Mouse (Mus musculus) cerebellum, adult 8-10 months (tissue): ENCODE results near the gene Hist1h1d.
A peak's percentile ranks its signal among the peaks of the same experiment; 100 is the strongest.
"Not testable (repeated sequence)": the region's sequence is repeated elsewhere in the genome, so short reads cannot be mapped to it uniquely, and the experiment has no call there.

Experiments used
- DNase-seq: peaks from one replicate; pipeline ENCODE4 v3.0.0; 2022

Gene Hist1h1d

GRCm38 (mm10) chr13:23530181-23530900, 22.7 kb upstream of the Hist1h1d start:
- peak; percentile 72 for DNase-seq

- peak; percentile 97 for DNase-seq
These were observed 21.9 kb upstream of the Hist1h1d start, which contains the start of gene Hist1h4h for GRCm38 (mm10) chr13:23530901-23531875. TSS of gene Hist1h4h (plus strand) at chr13:23531050.

DNA sequence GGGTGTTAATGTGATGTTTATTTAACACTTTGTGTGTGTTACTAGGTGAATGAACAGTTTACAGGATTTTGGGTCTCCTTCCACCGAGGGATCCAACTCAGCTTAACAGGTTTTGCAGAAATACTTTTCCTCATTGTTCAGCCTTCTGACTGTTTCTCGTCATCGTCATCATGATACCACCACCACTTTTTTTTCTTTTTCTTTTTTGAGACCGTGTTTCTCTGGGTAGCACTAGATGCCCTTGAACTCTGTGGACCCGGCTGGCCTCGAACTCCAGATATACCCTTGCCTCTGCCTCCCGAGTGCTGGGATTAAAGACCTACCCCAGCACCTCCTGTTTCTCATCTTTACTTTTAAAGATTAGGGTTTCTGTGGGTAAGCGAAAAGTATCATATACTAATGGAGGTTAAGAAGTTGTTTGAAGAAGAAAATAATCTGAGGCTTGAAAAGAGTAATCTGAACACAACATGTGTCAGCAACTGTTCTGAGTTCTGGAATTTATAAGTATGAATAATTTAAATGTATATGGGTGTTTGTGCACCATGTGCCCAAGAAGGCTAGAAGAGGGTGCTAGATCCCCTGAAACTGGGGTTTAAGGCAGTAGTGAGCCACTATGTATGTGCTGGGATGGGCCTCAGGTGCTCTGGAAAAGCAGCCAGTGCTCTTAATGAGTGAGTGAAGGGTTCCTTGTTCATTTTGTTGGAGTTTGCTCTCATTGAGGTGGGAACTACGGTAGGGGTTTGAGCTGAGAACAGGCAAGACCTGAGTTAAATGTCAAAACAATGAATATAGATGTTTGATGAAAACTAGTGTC, 20.6 kb upstream of the Hist1h1d start:
- no peak for DNase-seq

- DNase-seq = peak; percentile 61
These were observed 19.3 kb upstream of the Hist1h1d start, which contains the start of gene Hist1h2af for GRCm38 (mm10) chr13:23533560-23534367. TSS of gene Hist1h2af (plus strand) at chr13:23533906.

- no peak for DNase-seq
These were observed 18.5 kb upstream of the Hist1h1d start for GRCm38 (mm10) chr13:23534368-23535131.

DNA sequence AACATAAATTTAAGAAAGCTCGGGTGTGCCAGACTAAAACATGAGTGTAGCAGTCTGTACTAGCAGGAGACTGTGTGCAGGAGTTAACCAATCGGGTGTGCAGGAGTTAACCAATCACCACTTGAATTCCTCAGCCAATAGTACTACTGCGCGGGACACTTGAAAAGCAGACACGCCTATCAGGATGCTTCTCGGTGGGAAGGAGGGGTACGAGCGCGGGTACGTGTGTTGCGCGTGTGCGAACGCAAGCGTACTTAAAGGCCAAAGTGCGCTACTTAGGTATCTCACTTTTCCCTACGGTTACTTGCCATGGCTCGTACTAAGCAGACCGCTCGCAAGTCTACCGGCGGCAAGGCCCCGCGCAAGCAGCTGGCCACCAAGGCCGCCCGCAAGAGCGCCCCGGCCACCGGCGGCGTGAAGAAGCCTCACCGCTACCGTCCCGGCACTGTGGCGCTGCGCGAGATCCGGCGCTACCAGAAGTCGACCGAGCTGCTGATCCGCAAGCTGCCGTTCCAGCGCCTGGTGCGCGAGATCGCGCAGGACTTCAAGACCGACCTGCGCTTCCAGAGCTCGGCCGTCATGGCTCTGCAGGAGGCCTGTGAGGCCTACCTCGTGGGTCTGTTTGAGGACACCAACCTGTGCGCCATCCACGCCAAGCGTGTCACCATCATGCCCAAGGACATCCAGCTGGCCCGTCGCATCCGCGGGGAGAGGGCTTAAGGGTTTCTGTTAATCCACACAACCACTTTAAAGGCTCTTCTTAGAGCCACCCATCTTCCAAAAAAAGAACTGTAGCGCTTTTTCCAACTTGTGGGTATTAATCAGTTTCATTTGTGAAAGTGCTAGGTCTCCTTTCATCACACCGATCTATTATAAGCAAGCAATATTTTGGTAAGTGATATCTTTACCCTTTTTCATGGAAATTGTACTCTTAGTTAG, 17.7 kb upstream of the Hist1h1d start, which contains the start of gene Hist1h3g:
Gene Hist1h3g (plus strand): TSS at position 286 of the 939 bp plus-strand sequence.
- peak; percentile 78 for DNase-seq

GRCm38 (mm10) chr13:23536076-23536822, 16.8 kb upstream of the Hist1h1d start:
- DNase-seq = no peak

GRCm38 (mm10) chr13:23537006-23537710, 15.9 kb upstream of the Hist1h1d start:
- DNase-seq = no peak

DNA sequence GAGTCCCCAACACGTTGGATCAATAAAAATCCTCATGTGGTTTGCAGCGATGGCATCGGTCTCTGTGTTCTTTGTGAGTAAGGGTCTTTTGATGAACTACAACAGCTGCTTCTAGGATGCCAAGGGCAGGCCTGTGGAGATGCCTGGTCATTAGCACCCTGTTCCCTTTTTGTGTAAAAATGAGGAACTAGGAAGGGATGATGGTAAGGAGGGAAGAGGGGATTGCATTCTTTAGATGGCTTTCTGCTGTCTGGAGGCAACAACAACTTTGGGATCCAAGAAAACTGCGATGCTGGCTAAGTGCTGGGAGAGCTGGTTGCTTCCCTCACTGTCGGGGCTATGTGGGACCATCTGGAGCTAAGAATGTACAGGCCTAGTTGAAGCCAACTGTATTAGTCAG, 14.8 kb upstream of the Hist1h1d start:
- DNase-seq = no peak

- DNase-seq = not testable (repeated sequence)
These were observed 13.2 kb upstream of the Hist1h1d start for GRCm38 (mm10) chr13:23539821-23540220.

- no peak for DNase-seq
These were observed 11.6 kb upstream of the Hist1h1d start for GRCm38 (mm10) chr13:23541497-23541896.

DNA sequence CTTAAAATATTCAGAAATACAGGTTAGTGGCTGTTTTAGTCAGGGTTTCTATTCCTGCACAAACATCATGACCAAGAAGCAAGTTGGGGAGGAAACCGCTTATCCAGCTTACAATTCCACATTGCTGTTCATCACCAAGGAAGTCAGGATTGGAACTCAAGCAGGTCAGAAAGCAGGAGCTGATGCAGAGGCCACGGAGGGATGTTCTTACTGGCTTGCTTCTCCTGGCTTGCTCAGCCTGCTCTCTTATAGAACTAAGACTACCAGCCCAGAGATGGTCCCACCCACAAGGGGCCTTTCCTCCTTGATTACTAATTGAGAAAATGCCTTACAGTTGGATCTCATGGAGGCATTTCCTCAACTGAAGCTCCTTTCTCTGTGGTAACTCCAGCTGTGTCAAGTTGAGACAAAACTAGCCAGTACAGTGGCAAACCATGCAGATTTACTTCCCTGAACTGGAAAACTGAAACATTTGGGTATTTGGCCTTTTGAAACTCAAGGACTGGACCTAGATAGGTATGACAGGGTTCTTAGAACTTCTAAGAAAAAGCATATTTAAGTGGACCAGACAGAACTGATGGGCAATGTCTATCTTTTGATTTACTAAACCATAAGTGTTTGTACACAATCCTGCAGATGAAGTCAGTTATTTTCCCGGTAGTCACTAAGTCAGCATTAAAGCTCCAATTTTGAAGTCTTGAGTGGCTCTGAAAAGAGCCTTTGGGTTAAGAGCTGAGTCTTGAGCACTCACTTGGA, 10.7 kb upstream of the Hist1h1d start:
- not testable (repeated sequence) for DNase-seq

DNA sequence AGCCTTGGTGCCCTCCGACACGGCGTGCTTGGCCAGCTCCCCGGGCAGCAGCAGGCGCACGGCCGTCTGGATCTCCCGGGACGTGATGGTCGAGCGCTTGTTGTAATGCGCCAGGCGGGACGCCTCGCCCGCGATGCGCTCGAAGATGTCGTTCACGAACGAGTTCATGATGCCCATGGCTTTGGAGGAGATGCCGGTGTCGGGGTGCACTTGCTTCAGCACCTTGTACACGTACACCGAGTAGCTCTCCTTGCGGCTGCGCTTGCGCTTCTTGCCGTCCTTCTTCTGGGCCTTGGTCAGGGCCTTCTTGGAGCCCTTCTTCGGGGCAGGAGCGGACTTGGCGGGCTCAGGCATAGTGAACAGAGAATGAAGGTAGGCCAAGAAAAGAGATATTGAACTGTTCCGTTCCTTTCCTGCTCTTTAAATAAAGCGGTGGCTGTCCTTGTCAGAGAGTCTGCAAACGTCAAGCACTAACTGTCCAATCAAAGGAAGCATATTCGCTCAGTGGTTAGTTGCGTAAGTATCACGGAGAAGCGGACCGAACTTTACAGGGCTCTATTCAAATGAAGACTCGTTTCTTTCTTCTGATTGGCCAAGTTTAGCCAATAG, 10.0 kb upstream of the Hist1h1d start, which contains the start of gene Hist1h2bh:
Gene Hist1h2bh (minus strand): TSS at position 394 of the 609 bp plus-strand sequence.
- peak; percentile 43 for DNase-seq

GRCm38 (mm10) chr13:23543965-23544786, 8.9 kb upstream of the Hist1h1d start, which contains the start of gene Hist1h3f:
TSS of gene Hist1h3f (plus strand) at chr13:23544052.
- peak; percentile 81 for DNase-seq

- DNase-seq = not testable (repeated sequence)
These were observed 8.3 kb upstream of the Hist1h1d start for GRCm38 (mm10) chr13:23544787-23545120.

DNA sequence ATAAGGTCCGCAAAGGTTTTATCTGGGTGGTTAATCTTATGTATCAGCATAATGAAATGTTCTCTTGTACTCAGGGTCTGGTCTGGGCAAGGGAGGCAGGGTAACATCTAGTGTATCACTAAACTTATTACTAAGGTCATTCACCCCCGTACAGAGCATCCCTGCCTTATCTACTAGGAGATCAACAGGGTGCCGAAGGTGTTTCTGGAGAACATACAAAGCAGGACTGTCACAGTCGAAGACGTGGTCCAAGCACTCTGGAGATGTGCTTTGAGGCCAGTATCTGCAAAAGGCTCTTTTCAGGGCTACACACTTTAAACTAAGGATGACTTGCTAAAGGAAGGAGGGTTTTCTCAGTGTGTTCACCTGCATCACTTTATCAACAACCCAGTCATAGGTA, 6.4 kb upstream of the Hist1h1d start:
- no peak for DNase-seq
